Mouse (Mus musculus) heart, adult 18-20 months (tissue): ENCODE data around the gene Dnttip1. TPM values are rescaled to one million over a fixed set of nuclear protein-coding genes. Genes with fewer than 3 reads are reported as not detected.
A peak's percentile ranks its signal among the peaks of the same experiment; 100 is the strongest.
"Not testable (repeated sequence)": the region's sequence is repeated elsewhere in the genome, so short reads cannot be mapped to it uniquely, and the experiment has no call there.

Experiments
- DNase-seq, 2 experiments: peaks; one replicate each; pipeline ENCODE4 v3.0.0; 2021 to 2022; ENCODE audit warnings: mixed read lengths in 1 of 2
- total RNA-seq, 2 experiments: library from RNA; stranded (reverse); gene quantifications; 2 replicates each; pipeline ENCODE4 v1.2.3; 2021

Dnttip1 gene
- total RNA-seq, 2 experiments from 2014 or later, result 22.0 to 28.8 TPM

DNA sequence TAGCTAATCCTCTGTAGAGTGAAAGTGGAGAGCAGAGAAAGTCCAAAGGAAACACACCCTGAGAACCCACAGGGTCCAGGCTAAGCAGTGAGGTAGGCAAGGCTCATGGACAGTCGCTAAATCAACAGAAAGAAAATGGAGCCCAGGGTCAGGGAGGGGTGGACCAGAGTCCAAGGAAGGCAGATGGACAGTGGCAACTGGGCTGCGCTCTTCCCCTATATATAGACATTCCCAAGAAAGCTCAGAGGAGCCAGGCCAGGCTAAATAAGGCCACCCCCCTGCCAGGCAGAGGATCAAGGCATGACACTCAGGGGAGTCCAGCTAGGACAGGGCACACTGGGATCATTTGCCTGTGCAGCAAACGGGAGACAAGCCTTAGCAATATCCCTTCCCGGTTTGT, 36.1 kb downstream of the Dnttip1 start:
- no peak for DNase-seq

DNA sequence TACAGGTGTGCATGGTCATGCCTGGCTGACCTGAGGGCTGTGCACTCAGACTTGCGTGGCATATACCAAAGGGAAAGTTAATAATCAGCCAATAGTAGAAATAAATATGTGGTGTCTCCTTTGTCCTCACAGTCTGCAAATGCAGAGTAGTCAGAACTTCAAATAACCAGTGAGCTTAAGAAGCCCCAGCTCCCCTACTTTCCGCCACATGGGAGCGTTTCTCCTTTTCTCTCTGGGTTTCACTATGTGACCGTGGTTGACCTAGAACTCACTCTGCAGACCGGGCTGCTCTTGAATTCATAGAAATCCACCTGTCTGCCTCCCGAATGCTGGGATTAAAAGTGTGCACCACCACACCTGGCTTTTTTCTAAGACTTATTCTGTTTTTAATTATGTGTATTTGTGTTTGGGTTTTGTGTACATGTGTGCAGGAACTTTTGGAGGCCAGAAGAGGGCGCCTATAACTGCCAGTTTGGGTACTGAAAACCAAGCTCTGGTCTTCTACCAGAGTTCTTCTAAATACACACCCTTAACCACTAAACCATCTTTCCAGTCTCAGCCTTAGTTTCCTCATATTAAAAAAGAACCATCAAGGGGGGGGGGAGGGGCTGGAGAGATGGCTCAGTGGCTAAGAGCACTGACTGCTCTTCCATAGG, 38.3 kb downstream of the Dnttip1 start:
- DNase-seq, result no peak

DNA sequence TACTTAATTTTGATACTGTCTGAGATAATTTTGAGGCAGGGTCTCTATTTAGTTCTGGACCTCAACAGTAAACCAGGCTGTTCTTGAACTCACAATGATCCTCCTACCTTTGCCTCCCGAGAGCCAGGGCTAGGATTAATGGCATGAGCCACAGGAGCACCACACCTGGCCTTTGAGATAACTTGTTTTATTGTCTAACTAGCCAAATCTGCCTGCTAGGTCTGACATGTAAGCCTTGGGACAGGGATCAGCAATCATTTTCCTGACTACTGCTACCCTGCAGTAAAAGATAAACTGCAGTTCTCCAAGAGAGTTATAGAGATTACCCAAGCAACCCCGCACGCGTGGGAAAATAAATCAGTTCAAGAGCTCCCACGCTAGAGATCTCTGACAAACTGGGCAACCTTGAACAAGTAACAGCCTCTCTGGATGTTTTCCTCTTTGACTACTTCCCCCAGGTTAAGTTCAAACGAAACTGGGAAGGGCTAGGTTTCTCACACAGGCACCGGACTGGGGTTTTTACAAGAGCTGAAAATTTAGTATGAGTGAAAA, 39.2 kb downstream of the Dnttip1 start:
- DNase-seq, result no peak

- DNase-seq, result peak; percentile 91 to 97
These were observed 40.0 kb downstream of the Dnttip1 start, which contains the start of gene Snx21 for GRCm38 (mm10) chr2:164785481-164786387. Snx21 (plus strand) TSS chr2:164785823.

GRCm38 (mm10) chr2:164786388-164786885, 40.7 kb downstream of the Dnttip1 start:
- DNase-seq, result no peak

- DNase-seq, result peak in 1 of 2 experiments; percentile 36
These were observed 41.2 kb downstream of the Dnttip1 start for GRCm38 (mm10) chr2:164787032-164787431.

- DNase-seq, result no peak
These were observed 42.0 kb downstream of the Dnttip1 start for GRCm38 (mm10) chr2:164787779-164788178.

DNA sequence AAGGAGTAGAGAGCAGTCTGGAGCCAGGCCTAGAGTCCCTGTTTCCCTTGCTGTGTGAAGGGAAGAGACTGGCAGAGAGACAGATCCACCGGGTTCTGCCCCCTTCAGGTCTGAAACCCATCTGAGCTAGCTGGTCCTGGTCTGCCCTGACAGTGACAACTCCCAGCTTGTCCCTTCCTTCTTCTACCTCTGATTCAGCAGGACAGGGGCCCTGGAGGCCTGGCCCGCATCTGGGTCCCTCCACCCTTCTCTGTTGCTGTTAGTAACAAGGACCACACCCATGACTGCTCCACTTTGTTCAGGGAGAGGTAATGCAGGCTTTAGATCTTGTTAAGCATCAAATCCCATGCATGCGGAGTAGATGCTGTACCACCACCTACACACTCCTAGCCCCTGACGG, 42.6 kb downstream of the Dnttip1 start:
- peak in 1 of 2 experiments; percentile 26 for DNase-seq

- peak; percentile 29 to 33 for DNase-seq
These were observed 44.7 kb downstream of the Dnttip1 start for GRCm38 (mm10) chr2:164790451-164790850.

- DNase-seq, result no peak
These were observed 46.1 kb downstream of the Dnttip1 start for GRCm38 (mm10) chr2:164791841-164792261.

- no peak for DNase-seq
These were observed 46.8 kb downstream of the Dnttip1 start for GRCm38 (mm10) chr2:164792400-164793190.

- peak; percentile 51 to 71 for DNase-seq
These were observed 47.5 kb downstream of the Dnttip1 start for GRCm38 (mm10) chr2:164793236-164793635.

GRCm38 (mm10) chr2:164793772-164794171, 48.0 kb downstream of the Dnttip1 start:
- DNase-seq, result peak in 1 of 2 experiments; percentile 29

GRCm38 (mm10) chr2:164794293-164794692, 48.5 kb downstream of the Dnttip1 start:
- DNase-seq, result peak; percentile 84 to 91

- no peak for DNase-seq
These were observed 50.1 kb downstream of the Dnttip1 start for GRCm38 (mm10) chr2:164795868-164796267.

DNA sequence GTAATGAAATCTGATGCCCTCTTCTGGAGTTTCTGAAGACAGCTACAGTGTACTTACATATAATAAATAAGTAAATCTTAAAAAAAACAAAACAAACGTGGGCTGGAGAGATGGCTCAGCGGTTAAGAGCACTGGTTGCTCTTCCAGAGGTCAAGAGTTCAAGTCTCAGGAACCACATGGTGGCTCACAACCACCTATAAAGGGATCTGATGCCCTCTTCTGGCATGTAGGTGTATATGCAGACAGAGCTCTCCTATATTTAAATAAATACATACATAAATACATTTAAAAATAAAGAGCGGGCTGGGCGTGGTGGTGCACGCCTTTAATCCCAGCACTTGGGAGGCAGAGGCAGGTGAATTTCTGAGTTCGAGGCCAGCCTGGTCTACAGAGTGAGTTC, 52.8 kb downstream of the Dnttip1 start:
- DNase-seq, result not testable (repeated sequence)

DNA sequence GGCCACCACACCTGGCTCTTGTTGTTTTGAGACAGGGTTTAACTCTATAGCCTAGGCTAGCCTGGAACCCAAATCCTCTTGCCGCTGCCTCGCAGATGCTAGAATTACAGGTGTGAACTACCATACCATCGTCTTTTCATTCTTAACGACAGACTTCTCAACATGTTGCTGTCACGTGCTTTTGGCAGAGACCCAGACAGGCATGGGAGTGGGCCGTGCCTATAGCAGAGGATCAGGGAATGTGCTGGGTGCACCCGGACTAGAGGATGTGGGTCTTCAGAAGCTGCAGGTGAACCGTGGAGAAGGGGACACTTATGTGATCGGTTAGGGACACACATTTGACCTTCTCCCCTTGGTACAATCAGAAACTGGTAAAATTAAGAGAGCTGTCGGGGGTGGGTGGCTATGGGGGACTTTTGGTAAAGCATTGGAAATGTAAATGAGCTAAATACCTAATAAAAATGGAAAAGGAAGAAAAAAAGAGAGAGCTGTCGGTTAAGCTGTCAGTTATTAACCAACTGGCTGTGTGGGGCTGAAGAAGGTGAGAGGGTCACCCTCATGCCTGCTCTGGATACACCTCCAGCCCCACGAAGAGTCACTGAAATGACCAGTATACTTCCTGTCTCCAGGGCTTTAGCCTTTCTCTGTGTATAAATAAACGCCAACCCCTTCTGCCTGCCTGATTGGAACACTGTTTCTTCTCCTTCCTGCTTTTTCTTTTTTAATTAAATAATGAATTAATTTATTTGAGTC, 54.6 kb downstream of the Dnttip1 start:
- no peak for DNase-seq

GRCm38 (mm10) chr2:164803201-164803920, 57.6 kb downstream of the Dnttip1 start:
- no peak for DNase-seq

DNA sequence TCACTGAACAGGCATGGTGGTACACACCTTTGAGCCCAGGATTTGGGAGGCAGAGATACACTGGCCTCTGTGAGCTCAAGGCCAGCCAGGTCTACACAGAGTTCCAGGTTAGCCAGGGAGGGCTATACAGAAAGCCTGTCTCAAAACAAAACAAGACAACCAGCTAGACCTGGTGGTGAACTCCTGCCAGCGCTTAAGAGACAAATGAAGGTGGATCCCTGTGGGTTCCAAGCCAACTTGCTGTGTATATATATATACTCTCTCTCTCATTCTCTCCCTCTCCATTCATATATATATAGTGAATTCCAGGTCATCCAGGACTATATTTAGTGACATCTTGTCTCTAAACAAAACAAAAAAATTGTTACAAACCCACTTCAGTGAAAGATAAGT, 58.1 kb downstream of the Dnttip1 start:
- DNase-seq, result no peak
